Mouse (Mus musculus) liver, postnatal 0 days (tissue): ENCODE measurements around the gene Gpr68. TPM values are rescaled to one million over a fixed set of nuclear protein-coding genes. Genes with fewer than 3 reads are reported as not detected.

Source experiments
- ATAC-seq: fragments of 200-750 bp; cut with Nextera tagmentation; 2 replicates; pipeline ENCODE4 v1.8.0; 2017; ENCODE audit warnings: mild to moderate bottlenecking, moderate library complexity
- DNase-seq: peaks from one replicate; pipeline ENCODE4 v3.0.0-alpha.2; 2016
- H3K27ac ChIP-seq: fragments of 300-500 bp; sonication (generic); 2 replicates; pipeline ENCODE4 v1.5.1; 2014; ENCODE audit warnings: antibody characterized with exemption, moderate library complexity, mild to moderate bottlenecking, low read depth
- H3K27me3 ChIP-seq: fragments of 300-500 bp; sonication (generic); 2 replicates; pipeline ENCODE4 v1.6.1; 2014; ENCODE audit warnings: low read length, control low read depth, mixed read lengths; ENCODE audit not compliant: insufficient read depth
- H3K36me3 ChIP-seq: fragments of 300-500 bp; sonication (generic); replicated peaks from 2 replicates; pipeline ENCODE4 v1.6.1; 2014; ENCODE audit warnings: mild to moderate bottlenecking, control low read depth, low read length, moderate library complexity, mixed read lengths; ENCODE audit not compliant: insufficient read depth
- H3K4me1 ChIP-seq: fragments of 300-500 bp; sonication (generic); 2 replicates; pipeline ENCODE4 v1.6.1; 2014; ENCODE audit warnings: antibody characterized with exemption, mild to moderate bottlenecking, control low read depth; ENCODE audit not compliant: insufficient read depth
- H3K4me2 ChIP-seq: fragments of 300-500 bp; sonication (generic); 2 replicates; pipeline ENCODE4 v1.6.1; 2014; ENCODE audit warnings: low read depth, mild to moderate bottlenecking, low read length, moderate library complexity, mixed read lengths
- H3K4me3 ChIP-seq: fragments of 300-500 bp; sonication (generic); 2 replicates; pipeline ENCODE4 v1.5.1; 2014; ENCODE audit warnings: low read depth, low read length
- H3K9ac ChIP-seq: fragments of 300-500 bp; sonication (generic); replicated peaks from 2 replicates; pipeline ENCODE4 v1.6.1; 2014; ENCODE audit warnings: mild to moderate bottlenecking, moderate library complexity
- H3K9me3 ChIP-seq: fragments of 300-500 bp; sonication (generic); 2 replicates; pipeline ENCODE4 v1.6.1; 2016; ENCODE audit warnings: mild to moderate bottlenecking, control low read depth, low read length, mixed read lengths
- CTCF ChIP-seq: sonication (generic); IDR thresholded peaks from 2 replicates; pipeline ENCODE4 v1.5.1; 2016; ENCODE audit warnings: antibody characterized with exemption, low read depth
- EP300 ChIP-seq: IDR thresholded peaks from 2 replicates; pipeline ENCODE4 v1.6.1; 2016; ENCODE audit warnings: antibody characterized with exemption, low read depth, mild to moderate bottlenecking
- WGBS: fragments of 180-500 bp; shearing (Covaris S2); extraction: QIAGEN DNeasy Blood & Tissue Kit; methylation state at CpG from one replicate; pipeline ENCODE4 v1.1.7; 2014; ENCODE audit not compliant: insufficient replicate concordance; 5-methylcytosine and 5-hydroxymethylcytosine counted together
- polyA plus RNA-seq: library from polyadenylated mRNA; unstranded; fragments of >200 nt; fragmentation: Nextera tagmentation; extraction: Ambion mirVana; gene quantifications from 2 replicates; pipeline ENCODE4 v1.2.1, GENCODE M21; 2015

Gene Gpr68
- polyA plus RNA-seq, 1 experiment from 2014 or later, result 0.33 TPM

DNA sequence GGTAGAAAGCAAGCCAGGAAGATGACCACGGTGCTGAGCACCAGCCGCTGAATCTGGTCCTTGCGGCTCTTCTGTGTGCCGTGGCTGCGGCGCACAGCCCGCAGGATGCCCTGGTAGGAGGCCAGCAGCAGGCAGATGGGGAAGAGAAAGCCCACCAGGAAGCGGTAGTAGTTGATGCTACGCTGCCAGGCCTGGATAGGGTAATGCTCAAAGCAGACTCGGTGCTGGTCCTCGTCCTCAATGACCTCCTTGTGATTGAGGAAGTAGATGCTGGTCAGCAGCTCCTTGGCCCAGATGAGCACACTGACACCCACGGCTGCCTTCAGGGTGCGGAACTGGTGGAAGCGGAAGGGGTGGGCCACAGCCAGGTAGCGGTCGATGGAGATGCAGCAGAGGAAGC lies 29.4 kb downstream of the Gpr68 start:
- no peak for ATAC-seq

DNA sequence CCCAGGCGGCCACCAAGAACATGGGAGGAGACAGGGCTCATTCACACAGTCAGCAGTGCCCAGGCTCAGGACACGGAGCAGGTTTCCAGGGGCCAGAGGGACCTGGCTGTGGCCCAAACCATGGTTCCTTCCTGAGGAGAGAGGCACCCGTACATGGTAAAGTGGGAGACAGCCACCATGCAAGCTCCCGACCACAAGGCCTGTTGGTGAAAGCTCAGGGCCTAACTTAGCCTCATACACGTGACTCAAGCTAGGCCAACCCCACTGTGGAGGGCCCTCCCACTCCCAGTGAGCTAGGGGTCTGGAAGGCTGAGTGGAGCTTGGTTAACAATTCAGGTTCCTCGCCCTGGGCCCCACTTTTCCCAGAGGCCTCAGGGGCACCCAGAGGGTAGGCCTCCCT lies 30.1 kb downstream of the Gpr68 start:
- no peak for DNase-seq
- no peaks in the 10 kb centered on the region for H3K4me1 ChIP-seq
- no peak overlapping the region for H3K9ac ChIP-seq
- no peaks in the 10 kb centered on the region for H3K36me3 ChIP-seq
- no peak for TF ChIP-seq CTCF
- TF ChIP-seq EP300, result no peak
- 53% methylated on average over 6 of the region's 6 CpGs for WGBS
- ATAC-seq, result no peak
- H3K4me3 ChIP-seq, result no peak overlapping the region
- H3K9me3 ChIP-seq, result no peaks in the 10 kb centered on the region
- no peak overlapping the region for H3K27ac ChIP-seq
- H3K4me2 ChIP-seq, result no peak overlapping the region
- no peaks in the 10 kb centered on the region for H3K27me3 ChIP-seq

More for the DNA sequence above, 29.4 kb downstream of the Gpr68 start:
- Histone ChIP-seq H3K27ac (no peak overlapping the region), H3K4me3 (no peak overlapping the region), H3K4me1 (no peaks in the 10 kb centered on the region), H3K27me3 (no peaks in the 10 kb centered on the region), H3K36me3 (no peaks in the 10 kb centered on the region), H3K9me3 (no peaks in the 10 kb centered on the region), H3K4me2 (no peak overlapping the region), H3K9ac (no peak overlapping the region)
- no peak for TF ChIP-seq EP300
- TF ChIP-seq CTCF, result no peak
- WGBS, result 78% methylated on average over 16 of the region's 16 CpGs
- DNase-seq, result no peak

DNA sequence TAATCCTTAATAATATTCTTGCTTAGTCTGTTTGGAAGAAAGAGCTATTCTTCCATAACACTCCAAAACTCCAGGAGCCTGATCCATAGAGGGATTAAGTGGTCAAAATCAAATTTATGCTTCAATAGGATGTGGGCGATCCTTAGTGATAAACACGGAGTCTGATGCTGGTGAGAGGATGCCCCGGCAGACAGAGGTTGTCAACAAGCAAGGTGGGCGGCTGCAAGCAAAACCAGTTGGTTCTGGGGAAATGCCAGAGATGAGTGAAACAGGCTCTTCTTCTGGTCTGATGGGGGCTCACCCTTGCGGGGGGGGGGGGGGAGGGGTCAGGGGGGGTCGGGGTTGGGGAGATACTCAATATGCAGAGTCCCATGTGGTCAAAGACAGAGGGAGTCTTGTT lies 32.0 kb downstream of the Gpr68 start:
- no peaks in the 10 kb centered on the region for H3K4me1 ChIP-seq
- TF ChIP-seq CTCF, result no peak
- TF ChIP-seq EP300, result no peak
- DNase-seq (no peak), ATAC-seq (no peak)
- H3K36me3 ChIP-seq, result no peaks in the 10 kb centered on the region
- no peak overlapping the region for H3K4me2 ChIP-seq
- no peak overlapping the region for H3K27ac ChIP-seq
- H3K4me3 ChIP-seq, result no peak overlapping the region
- no peaks in the 10 kb centered on the region for H3K9me3 ChIP-seq
- H3K9ac ChIP-seq, result no peak overlapping the region
- H3K27me3 ChIP-seq, result no peaks in the 10 kb centered on the region
- WGBS, result 57% methylated on average over 6 of the region's 6 CpGs

DNA sequence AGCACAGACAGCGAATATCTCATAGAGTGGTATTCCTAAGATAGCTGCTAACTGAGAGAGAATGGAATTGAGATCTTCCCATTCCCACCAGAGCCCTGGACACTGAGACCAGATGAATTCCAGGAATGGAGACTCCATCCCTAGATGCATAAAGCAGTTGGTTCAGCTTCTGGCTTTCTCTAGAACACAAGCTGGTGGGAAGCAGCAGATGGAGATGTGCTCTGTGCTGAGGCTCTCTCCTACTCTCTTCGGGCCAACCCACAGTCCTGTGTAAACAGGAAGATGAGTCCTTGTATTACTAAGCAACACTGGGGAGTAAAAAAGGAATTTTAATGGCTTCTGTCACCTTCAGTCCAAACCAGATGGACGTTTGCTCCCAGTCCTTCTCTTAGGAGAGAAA lies 32.4 kb downstream of the Gpr68 start:
- Histone ChIP-seq H3K4me1 (no peaks in the 10 kb centered on the region), H3K27me3 (no peaks in the 10 kb centered on the region), H3K27ac (no peak overlapping the region), H3K4me3 (no peak overlapping the region), H3K4me2 (no peak overlapping the region), H3K9me3 (no peaks in the 10 kb centered on the region), H3K9ac (no peak overlapping the region), H3K36me3 (no peaks in the 10 kb centered on the region)
- DNase-seq, result no peak
- 49% methylated on average over 3 of the region's 3 CpGs for WGBS
- TF ChIP-seq EP300 (no peak), CTCF (no peak)
- no peak for ATAC-seq

DNA sequence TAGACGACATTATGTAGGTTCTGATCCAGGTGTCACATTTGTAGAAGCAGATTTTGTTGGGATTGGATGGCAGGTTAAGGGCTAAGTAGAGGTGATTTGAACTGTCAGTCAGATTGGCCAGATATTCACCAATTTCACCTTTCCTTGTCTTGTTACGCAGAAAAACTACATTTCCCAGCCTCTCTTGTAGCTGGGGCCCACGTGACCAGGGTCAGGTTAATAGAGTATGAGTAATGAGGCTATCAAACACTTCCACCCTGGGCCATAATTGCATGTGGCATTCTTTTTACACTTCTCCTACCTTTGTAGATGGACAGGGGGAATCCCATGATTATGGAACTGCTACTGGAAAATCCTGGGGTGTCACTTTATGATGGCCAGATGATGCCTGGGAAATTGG lies 34.4 kb downstream of the Gpr68 start:
- no peak overlapping the region for H3K9ac ChIP-seq
- DNase-seq, result no peak
- no peaks in the 10 kb centered on the region for H3K4me1 ChIP-seq
- H3K4me2 ChIP-seq, result no peak overlapping the region
- no peak for TF ChIP-seq CTCF
- no peak overlapping the region for H3K27ac ChIP-seq
- no peaks in the 10 kb centered on the region for H3K27me3 ChIP-seq
- no peak for ATAC-seq
- H3K4me3 ChIP-seq, result no peak overlapping the region
- WGBS, result 68% methylated on average over 3 of the region's 3 CpGs
- no peaks in the 10 kb centered on the region for H3K9me3 ChIP-seq
- no peaks in the 10 kb centered on the region for H3K36me3 ChIP-seq

DNA sequence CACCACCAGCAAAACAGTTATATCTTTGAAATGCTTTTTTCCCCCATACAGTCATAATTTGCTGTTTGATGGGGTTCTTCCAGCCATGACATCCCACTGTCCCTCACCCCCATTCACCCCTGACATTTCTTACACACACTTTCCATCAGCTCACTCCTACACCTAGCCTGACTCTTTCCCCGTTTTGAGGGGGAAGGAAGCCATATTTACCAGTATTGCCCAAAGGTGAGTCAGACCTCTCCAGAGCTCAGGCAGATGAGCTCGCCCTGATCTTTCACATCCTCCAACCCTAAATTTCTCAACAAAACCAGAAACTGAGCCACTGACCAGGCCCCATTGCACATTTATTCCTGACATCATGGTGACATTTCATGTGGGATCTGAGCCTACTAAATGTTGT lies 36.2 kb downstream of the Gpr68 start:
- no peaks in the 10 kb centered on the region for H3K27me3 ChIP-seq
- TF ChIP-seq CTCF (no peak), EP300 (no peak)
- DNase-seq (no peak), ATAC-seq (no peak)
- H3K27ac ChIP-seq, result no peak overlapping the region
- 56% methylated on average over 2 of the region's 2 CpGs for WGBS
- H3K9me3 ChIP-seq, result no peaks in the 10 kb centered on the region
- no peak overlapping the region for H3K4me2 ChIP-seq
- H3K4me1 ChIP-seq, result no peaks in the 10 kb centered on the region
- H3K9ac ChIP-seq, result no peak overlapping the region
- no peak overlapping the region for H3K4me3 ChIP-seq
- no peaks in the 10 kb centered on the region for H3K36me3 ChIP-seq

DNA sequence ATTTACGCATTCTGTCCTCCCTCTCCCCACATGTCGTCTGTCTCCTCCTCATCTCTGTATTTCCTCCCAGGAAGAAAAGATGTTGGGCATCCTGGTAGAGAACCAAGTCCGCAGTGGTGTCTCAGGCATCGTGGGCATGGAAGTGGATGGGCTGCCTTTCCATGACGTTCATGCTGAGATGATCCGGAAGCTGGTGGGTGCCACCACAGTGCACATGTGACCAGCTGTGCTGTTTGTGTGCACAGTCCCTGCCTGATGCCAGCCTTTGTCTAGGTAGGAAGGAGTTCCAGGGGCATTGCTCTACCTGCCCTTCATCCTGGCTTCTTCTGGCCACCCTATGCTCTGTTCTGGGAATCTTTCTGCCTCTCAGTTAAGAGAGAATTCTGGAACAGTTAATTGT lies 36.8 kb downstream of the Gpr68 start:
- Histone ChIP-seq H3K36me3 (no peaks in the 10 kb centered on the region), H3K27ac (no peak overlapping the region), H3K4me1 (no peaks in the 10 kb centered on the region), H3K9me3 (no peaks in the 10 kb centered on the region), H3K4me3 (no peak overlapping the region), H3K9ac (no peak overlapping the region), H3K27me3 (no peaks in the 10 kb centered on the region), H3K4me2 (no peak overlapping the region)
- 79% methylated on average over 6 of the region's 6 CpGs for WGBS
- no peak for ATAC-seq
- no peak for TF ChIP-seq EP300
- TF ChIP-seq CTCF, result no peak
- no peak for DNase-seq
